Mouse (Mus musculus) Muller cell, postnatal 12 days (primary cell): Measurements from ENCODE around the gene Trem3.

Experiments used
- DNase-seq: peaks from one replicate; pipeline ENCODE4 v3.0.0-alpha.2; 2015; ENCODE audit errors: inconsistent ontology term

Trem3 gene

DNA sequence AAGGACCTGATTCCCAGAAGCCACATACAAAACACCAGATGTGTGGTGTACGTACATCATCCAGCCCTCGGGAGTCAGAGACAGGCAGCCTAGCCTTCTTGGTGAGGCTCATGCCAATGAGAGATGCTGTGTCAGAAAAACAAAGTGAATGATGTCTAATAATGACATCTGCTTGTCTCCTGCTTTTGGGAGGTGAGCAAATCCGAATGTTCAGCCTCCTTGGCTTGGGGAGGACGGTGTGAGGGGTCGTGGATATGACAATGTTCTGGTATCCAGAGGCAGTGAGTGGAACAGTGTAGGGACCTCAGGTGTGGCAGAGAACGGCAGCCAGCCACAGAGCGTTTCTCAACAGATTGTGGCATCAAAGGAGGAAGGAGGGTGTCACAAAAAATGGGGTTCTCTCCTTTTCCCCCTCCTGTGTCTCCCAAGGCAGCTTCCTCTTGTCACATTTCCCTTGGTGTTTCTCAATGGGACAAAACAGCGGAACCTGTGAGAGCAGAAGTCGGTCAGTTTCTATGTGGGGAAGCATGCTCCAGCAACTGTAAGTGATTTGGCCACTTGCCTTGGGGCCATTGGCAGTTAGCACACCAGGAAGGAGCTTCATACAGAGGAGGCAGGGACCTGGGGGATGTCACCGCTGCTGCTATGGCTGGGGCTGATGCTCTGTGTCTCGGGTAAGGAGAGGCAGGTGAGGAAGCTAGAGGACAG lies at the start of gene Trem3:
Gene Trem3, plus strand, starts transcription at position 557 of the 708 bp plus-strand sequence.
- no peak for DNase-seq

DNA sequence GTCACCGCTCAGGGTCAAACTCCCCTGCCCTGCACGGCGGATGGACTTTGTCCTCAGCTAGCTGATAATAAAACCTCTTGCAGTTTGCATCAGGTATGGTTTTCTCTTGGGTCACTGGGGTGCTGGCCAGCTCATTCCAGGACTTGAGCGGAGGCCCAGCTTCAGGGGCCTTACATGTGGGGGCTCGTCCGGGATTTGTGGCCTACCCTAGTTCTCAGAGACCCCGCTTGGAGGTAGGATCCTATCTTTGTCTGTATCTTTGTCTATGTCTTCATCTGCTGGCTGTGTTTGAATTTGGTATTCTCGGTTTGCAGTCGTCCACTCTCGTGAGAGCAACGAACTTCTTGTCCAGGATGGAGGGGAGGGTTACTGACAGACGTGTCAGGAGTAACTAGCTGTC lies 44.5 kb upstream of the Trem3 start:
- no peak for DNase-seq

DNA sequence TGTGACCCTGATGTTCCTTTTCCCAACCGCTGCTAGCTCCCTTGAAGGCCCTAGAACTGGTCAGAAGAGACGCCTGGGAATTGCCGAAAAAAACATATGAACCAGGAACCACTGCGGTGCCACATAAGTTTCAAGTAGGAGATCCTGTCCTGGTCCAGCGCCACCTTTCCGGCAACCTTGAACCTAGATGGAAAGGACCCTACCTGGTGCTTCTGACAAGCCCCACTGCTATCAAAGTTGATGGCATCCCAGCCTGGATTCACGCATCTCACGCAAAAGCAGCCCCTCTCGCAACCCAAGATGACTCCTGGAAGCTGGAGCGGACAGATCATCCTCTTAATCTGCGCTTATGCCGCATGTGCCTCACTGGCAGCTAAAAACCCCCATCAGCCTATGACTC lies 35.0 kb upstream of the Trem3 start:
- DNase-seq: no peak

DNA sequence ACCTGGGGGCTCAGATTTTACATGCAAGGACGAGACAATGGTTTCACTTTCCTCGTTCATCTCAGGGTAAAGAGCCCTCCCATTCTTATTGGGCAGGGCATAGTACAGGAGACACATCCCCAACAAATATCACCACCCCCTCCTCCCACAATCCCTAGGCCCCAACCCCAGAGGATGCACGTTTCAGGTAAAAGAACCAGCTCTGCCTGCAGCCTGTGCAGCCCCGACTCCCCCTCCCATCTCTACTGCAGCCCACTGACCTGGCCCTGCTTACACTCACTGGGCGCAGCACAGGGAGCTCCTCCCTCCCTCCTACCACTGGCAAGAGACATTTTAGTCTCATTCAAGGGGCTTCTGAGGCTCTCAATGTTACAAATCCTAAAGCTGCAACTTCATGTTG lies 34.1 kb upstream of the Trem3 start:
- no peak for DNase-seq

- no peak for DNase-seq
These were observed 32.1 kb upstream of the Trem3 start for GRCm38 (mm10) chr17:48215429-48215828.

DNA sequence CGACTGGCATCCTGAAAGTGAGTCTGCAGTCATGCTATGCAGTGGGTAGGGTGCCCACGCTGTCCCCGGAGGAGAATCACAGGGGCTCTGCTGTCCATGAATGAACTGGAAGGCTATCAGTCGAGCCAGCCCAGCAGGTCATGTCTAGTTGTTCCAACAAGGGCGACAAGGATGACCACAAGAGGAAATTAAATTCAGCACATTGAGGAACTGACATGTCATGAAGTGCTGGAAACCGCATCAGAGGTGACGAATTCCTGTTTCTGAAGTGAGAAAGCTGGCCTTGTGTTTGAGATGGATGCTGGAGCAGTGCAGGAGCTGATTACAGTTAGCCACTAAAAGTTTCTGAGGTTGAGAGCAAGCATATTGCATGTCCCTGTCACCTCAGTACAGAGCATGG lies 16.9 kb upstream of the Trem3 start:
- DNase-seq: no peak

- DNase-seq: no peak
These were observed 15.1 kb upstream of the Trem3 start, which contains the start of gene Trem1 for GRCm38 (mm10) chr17:48232518-48232917. Gene Trem1, plus strand, starts transcription at chr17:48232768.

DNA sequence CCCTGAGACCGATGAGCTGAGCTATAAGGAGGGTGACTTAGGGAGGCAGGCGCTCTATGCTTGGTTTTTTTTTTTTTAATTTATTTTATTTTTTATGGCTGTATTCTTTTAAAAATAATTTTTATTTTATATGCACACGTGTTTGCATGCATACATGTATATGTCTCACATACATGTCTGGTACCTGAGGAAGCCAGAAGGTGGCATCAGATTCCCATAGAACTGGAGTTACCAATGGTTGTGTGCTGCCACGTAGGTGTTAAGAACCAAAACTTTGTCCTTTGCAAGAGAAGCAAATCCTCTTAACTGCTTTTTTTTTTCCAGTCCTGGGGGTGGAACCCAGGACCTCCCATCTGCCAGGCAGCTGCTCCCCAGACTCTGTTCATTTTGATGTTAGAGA lies 13.8 kb upstream of the Trem3 start:
- no peak for DNase-seq

DNA sequence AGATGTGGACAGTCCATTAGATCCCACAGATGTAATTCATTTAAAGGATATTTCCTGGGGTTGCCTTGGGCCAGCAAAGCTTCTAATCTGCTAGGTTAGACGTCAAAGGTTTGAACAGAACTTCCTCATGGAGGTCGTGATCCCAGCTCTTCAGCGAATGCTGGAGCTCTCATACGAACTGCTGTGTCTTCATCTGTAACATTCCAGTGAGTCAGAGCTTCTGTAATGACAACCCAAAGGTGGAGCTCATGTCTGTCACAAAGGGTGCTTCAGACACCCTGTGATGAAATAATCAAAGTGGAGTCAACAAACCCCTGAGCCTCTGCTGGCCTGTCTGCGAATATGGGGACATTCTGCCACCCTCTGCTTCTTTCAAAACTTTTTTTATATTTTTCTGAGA lies 13.0 kb upstream of the Trem3 start:
- DNase-seq: no peak

- no peak for DNase-seq
These were observed 11.7 kb upstream of the Trem3 start for GRCm38 (mm10) chr17:48235773-48236370.

GRCm38 (mm10) chr17:48237621-48238020 lies 10.0 kb upstream of the Trem3 start:
- no peak for DNase-seq

- DNase-seq: no peak
These were observed 1.5 kb downstream of the Trem3 start for GRCm38 (mm10) chr17:48249039-48249438.

DNA sequence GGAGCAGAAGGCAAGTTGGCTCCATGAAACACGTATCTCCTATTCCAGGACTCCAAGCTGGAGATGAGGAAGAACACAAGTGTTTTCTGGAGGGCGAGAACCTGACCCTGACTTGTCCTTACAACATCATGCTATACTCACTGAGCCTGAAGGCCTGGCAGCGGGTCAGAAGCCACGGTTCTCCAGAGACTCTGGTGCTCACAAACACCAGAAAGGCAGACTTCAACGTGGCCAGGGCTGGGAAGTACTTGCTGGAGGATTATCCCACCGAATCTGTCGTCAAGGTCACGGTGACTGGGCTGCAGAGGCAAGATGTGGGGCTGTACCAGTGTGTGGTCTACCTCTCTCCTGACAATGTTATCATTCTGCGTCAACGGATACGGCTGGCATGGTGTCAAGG lies 1.9 kb downstream of the Trem3 start:
- no peak for DNase-seq

GRCm38 (mm10) chr17:48250631-48251030 lies 3.1 kb downstream of the Trem3 start:
- no peak for DNase-seq

DNA sequence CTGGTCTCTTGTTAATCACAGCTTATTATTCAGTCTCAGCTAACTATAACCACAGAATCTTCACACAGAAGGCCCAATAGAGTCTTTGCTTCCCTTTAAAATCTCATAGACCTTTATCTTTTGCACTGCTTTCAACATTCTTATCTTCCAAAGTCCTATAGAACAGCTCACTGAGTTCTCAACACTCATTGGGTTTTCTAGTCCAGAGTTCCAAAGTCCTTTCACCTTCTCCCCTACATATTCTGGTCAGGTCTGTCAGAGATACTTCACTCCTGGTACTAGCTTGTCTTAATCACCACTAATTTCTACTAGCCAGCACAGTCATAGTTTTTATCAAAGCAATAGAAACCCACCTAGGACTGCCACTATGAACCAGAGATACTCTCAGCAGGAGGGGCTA lies 9.0 kb downstream of the Trem3 start:
- no peak for DNase-seq

GRCm38 (mm10) chr17:48261868-48262267 lies 14.3 kb downstream of the Trem3 start:
- DNase-seq: no peak

DNA sequence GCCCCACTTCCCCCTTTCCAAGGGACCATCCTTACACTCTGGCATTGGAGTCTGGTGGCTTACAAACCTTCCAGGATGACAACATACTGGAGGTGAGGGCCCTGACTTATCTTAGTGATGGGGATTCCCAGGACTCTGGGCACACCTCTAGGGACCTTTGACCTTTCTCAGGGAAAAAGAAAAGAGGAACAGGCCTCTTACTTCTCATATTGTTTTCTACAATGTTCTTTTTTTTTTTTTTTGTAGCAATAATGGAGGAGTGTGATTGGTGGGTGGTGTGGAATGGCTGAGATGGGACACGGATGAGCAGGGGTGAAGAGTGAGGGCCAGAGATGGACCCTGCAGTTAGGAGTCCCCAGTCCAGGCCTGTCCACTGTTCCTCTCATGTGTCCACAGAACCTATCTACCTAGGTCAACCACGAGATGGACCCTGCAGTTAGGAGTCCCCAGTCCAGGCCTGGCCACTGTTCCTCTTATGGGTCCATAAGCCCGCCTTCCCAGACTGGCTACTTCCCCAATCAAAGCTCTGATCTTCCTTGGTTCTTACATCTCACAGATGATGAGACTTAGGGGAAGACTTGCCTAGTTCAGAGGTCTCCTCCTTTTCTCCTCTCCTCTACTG lies 16.3 kb downstream of the Trem3 start, which contains the start of gene Treml4:
Gene Treml4, plus strand, starts transcription at position 555 of the 622 bp plus-strand sequence.
- DNase-seq: no peak

DNA sequence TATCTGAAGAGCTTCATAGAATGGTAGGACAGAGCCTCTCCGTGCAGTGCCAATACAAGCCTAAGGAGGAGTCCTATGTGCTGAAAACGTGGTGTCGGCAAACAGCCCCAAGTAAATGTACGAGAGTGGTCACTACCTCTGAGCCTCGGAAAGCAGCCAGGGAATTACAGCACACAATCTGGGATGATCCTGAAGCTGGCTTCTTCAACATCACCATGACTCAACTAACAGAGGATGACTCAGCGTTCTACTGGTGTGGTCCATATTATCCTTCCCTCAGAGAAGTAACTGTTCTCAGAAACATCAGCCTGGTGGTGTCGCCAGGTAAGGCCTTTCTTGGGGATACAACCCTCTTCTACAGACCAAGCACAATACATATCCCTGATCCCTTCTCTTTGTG lies 17.1 kb downstream of the Trem3 start:
- no peak for DNase-seq

- DNase-seq: no peak
These were observed 18.6 kb downstream of the Trem3 start for GRCm38 (mm10) chr17:48266138-48266537.

GRCm38 (mm10) chr17:48266610-48267304 lies 19.2 kb downstream of the Trem3 start:
- DNase-seq: no peak

- no peak for DNase-seq
These were observed 20.0 kb downstream of the Trem3 start for GRCm38 (mm10) chr17:48267591-48267990.

DNA sequence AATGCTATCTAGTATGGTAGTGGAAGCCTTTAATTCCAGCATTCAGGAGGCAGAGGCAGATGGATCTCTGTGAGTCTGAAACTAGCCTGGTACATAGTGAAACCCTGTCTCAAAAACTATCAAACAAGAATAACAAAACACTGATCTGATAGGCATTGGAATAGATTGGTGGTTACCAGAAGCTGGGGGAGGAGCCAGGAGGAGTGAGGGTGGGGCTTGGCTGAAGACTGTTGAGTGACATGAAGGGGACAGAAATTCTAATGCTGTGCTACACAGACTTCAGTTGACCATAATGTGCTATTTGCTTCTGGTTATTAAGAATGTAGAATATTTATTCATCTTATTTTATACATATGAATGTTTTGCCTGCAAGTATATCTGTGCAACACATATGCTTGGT lies 20.7 kb downstream of the Trem3 start:
- DNase-seq: no peak
